Mouse (Mus musculus) 416B (cell line): ENCODE data around the gene H1fnt.

Experiments
- DNase-seq: peaks from one replicate; pipeline ENCODE4 v3.0.0; 2011; ENCODE audit warnings: low read depth

Gene H1fnt

GRCm38 (mm10) chr15:98257193-98257592 is at the start of gene H1fnt:
H1fnt (minus strand) TSS chr15:98257293.
- no peak for DNase-seq

- DNase-seq = no peak
These were observed 38.8 kb upstream of the H1fnt start, which contains the start of gene Zfp641 for GRCm38 (mm10) chr15:98295628-98296551. Zfp641 (minus strand) TSS chr15:98296161.

- no peak for DNase-seq
These were observed 36.6 kb upstream of the H1fnt start for GRCm38 (mm10) chr15:98293651-98294050.

GRCm38 (mm10) chr15:98288566-98288965 is 31.5 kb upstream of the H1fnt start:
- no peak for DNase-seq

GRCm38 (mm10) chr15:98286418-98286817 is 29.3 kb upstream of the H1fnt start:
- DNase-seq = no peak

DNA sequence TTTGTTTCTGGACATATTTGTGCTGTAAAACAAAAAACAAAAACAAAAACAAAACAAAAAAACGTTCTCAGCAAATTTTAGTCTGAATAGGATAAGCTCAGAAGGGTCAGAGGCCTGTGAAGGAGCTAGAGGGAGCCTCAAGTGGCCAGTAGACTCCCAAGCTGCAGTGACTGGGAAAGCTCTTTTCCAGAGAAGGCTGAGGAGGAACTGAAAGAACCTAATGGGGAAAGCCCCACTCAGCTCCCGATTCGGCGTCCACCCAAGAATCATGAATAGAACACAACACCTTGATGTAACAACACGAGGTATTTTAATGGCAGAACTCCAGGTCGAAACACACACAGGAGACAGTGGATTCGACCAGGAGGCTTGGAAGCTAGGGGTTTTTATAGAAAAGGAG is 683 bp upstream of the H1fnt start:
- DNase-seq = no peak

DNA sequence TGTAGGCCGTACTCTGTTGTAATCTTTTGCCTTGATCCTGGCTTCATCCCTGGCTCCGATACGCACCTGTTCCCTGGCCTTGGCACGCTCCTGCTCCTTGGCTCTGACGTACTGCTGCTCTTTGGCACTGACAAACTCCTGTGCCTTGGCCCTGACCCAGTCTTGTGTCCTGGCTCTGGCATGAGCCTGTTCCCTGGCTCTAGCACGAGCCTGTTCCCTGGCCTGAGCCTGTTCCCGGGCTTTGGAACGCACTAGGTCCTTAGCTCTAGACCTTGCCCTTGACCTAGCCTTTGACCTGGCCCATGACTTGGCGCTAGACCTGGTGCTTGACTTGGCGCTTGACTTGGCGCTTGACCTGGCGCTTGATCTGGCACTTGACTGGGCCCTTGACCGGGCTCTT is 822 bp downstream of the H1fnt start:
- DNase-seq = no peak

- DNase-seq = peak; percentile 42
These were observed 21.7 kb downstream of the H1fnt start for GRCm38 (mm10) chr15:98235442-98235841.

- DNase-seq = no peak
These were observed 22.7 kb downstream of the H1fnt start, which contains the start of gene Olfr286 for GRCm38 (mm10) chr15:98234350-98234749. Olfr286 (minus strand) TSS chr15:98234450.

- no peak for DNase-seq
These were observed 31.0 kb downstream of the H1fnt start for GRCm38 (mm10) chr15:98226096-98226495.

- no peak for DNase-seq
These were observed 31.5 kb downstream of the H1fnt start for GRCm38 (mm10) chr15:98225610-98226009.

- no peak for DNase-seq
These were observed 34.7 kb downstream of the H1fnt start for GRCm38 (mm10) chr15:98222377-98222776.

DNA sequence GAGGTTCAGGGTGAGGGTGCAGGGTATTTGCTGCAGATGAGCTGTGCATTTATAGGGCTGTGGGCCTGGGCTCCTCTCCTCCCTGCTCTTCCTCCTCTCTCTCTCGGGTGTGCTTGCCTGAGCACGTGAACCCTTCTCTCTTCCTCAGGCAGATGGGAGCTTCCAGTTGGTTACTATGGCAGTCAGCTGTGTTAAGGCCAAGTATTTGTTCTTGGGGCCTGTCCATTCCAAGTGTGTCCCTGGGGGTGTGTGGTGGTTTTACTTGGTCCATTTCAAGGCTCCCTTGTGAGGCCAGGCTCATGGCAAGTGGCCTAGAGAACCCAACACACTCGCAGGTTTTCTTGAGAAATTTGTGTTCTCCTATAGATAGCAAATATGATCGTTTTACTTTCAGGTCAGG is 36.2 kb downstream of the H1fnt start, which contains the start of the genes Gm44579 and Olfr287:
Gene Gm44579, minus strand, starts transcription at position 101 of the 400 bp plus-strand sequence.
Gene Olfr287, minus strand, starts transcription at position 180 of the 400 bp plus-strand sequence.
- no peak for DNase-seq

DNA sequence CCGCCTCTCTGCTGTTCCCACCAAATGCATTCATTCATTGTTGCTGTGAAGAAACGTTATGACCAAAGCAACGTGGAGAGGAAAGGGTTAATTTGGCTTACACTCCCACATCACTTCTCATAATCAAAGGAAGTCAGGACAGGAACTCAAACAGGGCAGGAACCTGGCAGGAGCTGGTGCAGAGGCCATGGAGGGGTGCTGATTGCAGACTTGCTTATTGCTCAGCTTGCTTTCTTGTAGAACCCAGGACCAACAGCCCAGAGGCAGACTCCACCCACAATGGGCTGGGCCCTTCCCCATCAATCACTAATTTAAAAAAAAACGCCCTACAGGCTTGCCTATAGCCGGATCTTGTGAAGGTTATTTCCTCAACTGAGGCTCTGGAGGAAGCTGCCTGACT is 43.0 kb downstream of the H1fnt start:
- DNase-seq = peak; percentile 30

GRCm38 (mm10) chr15:98213336-98213870 is 43.7 kb downstream of the H1fnt start:
- DNase-seq = peak; percentile 72

- DNase-seq = peak; percentile 4
These were observed 47.4 kb downstream of the H1fnt start for GRCm38 (mm10) chr15:98209676-98210075.
